Mouse (Mus musculus) frontal cortex, postnatal 25 days (tissue): ENCODE data around the gene Knstrn.

Source experiments
- DNase-seq, 2 experiments: peaks; one replicate each; pipeline ENCODE4 v3.0.0; 2022; ENCODE audit warnings: low spot score in 2 of 2

The Knstrn gene

GRCm38 (mm10) chr2:118861454-118862339 is 47.9 kb downstream of the Knstrn start, which contains the start of gene Ivd:
TSS of gene Ivd (plus strand) at chr2:118861954.
- peak; percentile 77 to 80 for DNase-seq

GRCm38 (mm10) chr2:118862340-118862675 is 48.5 kb downstream of the Knstrn start:
- no peak for DNase-seq

- no peak for DNase-seq
Observed at GRCm38 (mm10) chr2:118870601-118871000, 56.8 kb downstream of the Knstrn start.

GRCm38 (mm10) chr2:118871032-118871431 is 57.2 kb downstream of the Knstrn start:
- DNase-seq: no peak

- DNase-seq: no peak
Observed at GRCm38 (mm10) chr2:118873018-118873417, 59.2 kb downstream of the Knstrn start.

GRCm38 (mm10) chr2:118873890-118874430 is 60.2 kb downstream of the Knstrn start:
- DNase-seq: no peak

- no peak for DNase-seq
Observed at GRCm38 (mm10) chr2:118875316-118875715, 61.5 kb downstream of the Knstrn start.

- no peak for DNase-seq
Observed at GRCm38 (mm10) chr2:118876453-118876852, 62.6 kb downstream of the Knstrn start.

GRCm38 (mm10) chr2:118881019-118881418 is 67.2 kb downstream of the Knstrn start:
- DNase-seq: no peak

GRCm38 (mm10) chr2:118881956-118882355 is 68.2 kb downstream of the Knstrn start:
- DNase-seq: no peak

- peak; percentile 91 to 93 for DNase-seq
Observed at GRCm38 (mm10) chr2:118882840-118883679, 69.3 kb downstream of the Knstrn start.

GRCm38 (mm10) chr2:118887440-118887839 is 73.6 kb downstream of the Knstrn start:
- no peak for DNase-seq

GRCm38 (mm10) chr2:118887845-118888548 is 74.2 kb downstream of the Knstrn start:
- no peak for DNase-seq

- DNase-seq: no peak
Observed at GRCm38 (mm10) chr2:118891173-118891572, 77.4 kb downstream of the Knstrn start.

- no peak for DNase-seq
Observed at GRCm38 (mm10) chr2:118895990-118896913, 82.4 kb downstream of the Knstrn start.

GRCm38 (mm10) chr2:118896914-118897291 is 83.1 kb downstream of the Knstrn start:
- DNase-seq: no peak

GRCm38 (mm10) chr2:118897392-118897791 is 83.6 kb downstream of the Knstrn start:
- no peak for DNase-seq

- no peak for DNase-seq
Observed at GRCm38 (mm10) chr2:118897808-118898207, 84.0 kb downstream of the Knstrn start.

GRCm38 (mm10) chr2:118898771-118899170 is 85.0 kb downstream of the Knstrn start:
- no peak for DNase-seq

- DNase-seq: no peak
Observed at GRCm38 (mm10) chr2:118899306-118899705, 85.5 kb downstream of the Knstrn start.
